Mouse (Mus musculus): ENCODE data around the gene Cdc34. TPM values are rescaled to one million over a fixed set of nuclear protein-coding genes. Genes with fewer than 3 reads are reported as not detected.

The Cdc34 gene
- polyA plus RNA-seq, 1 experiment from 2014 or later: 178 TPM

DNA sequence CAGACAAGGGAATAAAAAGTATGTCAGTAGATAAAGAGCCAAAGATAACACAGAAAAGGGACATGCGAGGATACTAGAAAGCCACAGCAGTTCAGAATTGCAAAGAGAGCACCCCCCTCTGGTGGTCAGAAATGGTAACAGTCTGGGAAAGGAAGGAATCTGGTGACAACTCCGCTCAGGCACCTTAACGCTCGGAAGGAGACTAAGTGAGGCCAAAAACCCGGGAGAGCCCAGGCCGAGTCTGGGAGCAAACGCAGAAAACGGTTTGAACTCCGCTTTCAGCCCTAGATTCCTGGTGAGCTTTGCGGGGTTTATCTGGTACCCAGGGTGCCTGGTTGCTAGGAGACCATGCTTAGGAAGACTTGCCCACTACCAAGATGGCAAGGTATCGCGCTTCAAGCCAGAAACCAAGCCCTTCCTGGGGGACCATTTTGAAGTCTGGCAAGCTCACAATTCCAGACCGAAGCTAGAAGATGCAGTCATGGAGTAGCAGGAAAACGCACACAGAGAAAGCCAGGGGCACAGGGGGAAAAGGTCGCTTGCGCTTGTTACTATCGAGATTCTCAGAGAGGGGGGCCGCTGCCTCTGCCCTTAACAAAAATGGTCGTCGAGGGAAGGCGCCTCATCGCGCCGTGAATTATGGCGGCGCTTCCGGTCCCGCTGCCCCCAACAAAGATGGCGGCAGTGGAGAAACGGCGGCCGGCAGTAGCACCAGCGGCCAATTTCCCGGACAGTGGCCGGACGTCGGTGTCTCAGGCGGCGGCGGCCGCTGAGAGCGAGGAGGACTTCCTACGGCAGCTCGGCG lies 13.0 kb upstream of the Cdc34 start, which contains the start of gene Tpgs1:
Gene Tpgs1 (plus strand): TSS at position 599 of the 805 bp plus-strand sequence.
- H3K27me3 ChIP-seq (ENCODE audit: control insufficient read depth, insufficient read depth, low read length): no peaks in the 10 kb centered on the region
- peaks cover 17% of the 10 kb centered on the region for H3K4me1 ChIP-seq (ENCODE audit: control insufficient read depth, insufficient read depth, low read length)
- ATAC-seq (ENCODE audit: low FRiP score) (peak; percentile 80), DNase-seq (ENCODE audit: low spot score, missing footprints) (peak; percentile 100)
- H3K4me3 ChIP-seq (ENCODE audit: low read depth, low read length): peak within 1 kb of the TSS; percentile 95
- peak within 1 kb of the TSS; percentile 96 for H3K27ac ChIP-seq (ENCODE audit: low read depth, low read length)
- H3K4me2 ChIP-seq: peak within 1 kb of the TSS; percentile 79
- no peaks in the 10 kb centered on the region for H3K36me3 ChIP-seq (ENCODE audit: control insufficient read depth, insufficient read depth, low read length)
- no peaks in the 10 kb centered on the region for H3K9me3 ChIP-seq (ENCODE audit: control insufficient read depth, low read length)
- under 1% methylated on average over 45 of the region's 45 CpGs for WGBS
- H3K9ac ChIP-seq (ENCODE audit: low read length): peak within 1 kb of the TSS; percentile 92

DNA sequence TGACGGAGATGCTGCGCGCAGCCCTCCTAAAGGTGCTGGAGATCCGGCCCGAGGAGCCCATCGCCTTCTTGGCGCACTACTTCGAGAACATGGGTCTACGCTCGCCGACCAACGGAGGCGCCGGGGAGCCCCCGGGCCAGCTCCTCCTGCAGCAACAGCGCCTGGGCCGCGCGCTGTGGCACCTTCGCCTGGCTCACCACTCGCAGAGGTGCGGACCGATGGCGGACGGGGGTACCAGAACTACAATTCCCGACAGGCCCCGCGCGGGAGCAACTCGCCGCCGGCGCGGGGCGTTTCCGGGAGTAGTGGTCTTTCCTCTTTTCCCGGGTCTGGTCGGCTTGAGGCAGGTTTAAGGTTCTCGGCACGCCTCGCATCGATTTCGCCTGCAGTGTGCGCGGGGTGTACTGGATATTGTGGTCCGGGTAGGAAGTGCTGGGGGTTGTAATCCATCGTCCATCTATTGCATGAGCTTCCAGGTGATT lies 12.4 kb upstream of the Cdc34 start:
- H3K27ac ChIP-seq (ENCODE audit: low read depth, low read length): peak overlapping the region; percentile 96
- WGBS: under 1% methylated on average over 47 of the region's 47 CpGs
- H3K4me1 ChIP-seq (ENCODE audit: control insufficient read depth, insufficient read depth, low read length): peaks cover 17% of the 10 kb centered on the region
- peak overlapping the region; percentile 92 for H3K9ac ChIP-seq (ENCODE audit: low read length)
- peak; percentile 98 for DNase-seq (ENCODE audit: low spot score, missing footprints)
- H3K4me3 ChIP-seq (ENCODE audit: low read depth, low read length): peak overlapping the region; percentile 95
- H3K4me2 ChIP-seq: peak overlapping the region; percentile 79
- no peaks in the 10 kb centered on the region for H3K9me3 ChIP-seq (ENCODE audit: control insufficient read depth, low read length)
- peak; percentile 75 for ATAC-seq (ENCODE audit: low FRiP score)
- H3K27me3 ChIP-seq (ENCODE audit: control insufficient read depth, insufficient read depth, low read length): no peaks in the 10 kb centered on the region
- H3K36me3 ChIP-seq (ENCODE audit: control insufficient read depth, insufficient read depth, low read length): no peaks in the 10 kb centered on the region

DNA sequence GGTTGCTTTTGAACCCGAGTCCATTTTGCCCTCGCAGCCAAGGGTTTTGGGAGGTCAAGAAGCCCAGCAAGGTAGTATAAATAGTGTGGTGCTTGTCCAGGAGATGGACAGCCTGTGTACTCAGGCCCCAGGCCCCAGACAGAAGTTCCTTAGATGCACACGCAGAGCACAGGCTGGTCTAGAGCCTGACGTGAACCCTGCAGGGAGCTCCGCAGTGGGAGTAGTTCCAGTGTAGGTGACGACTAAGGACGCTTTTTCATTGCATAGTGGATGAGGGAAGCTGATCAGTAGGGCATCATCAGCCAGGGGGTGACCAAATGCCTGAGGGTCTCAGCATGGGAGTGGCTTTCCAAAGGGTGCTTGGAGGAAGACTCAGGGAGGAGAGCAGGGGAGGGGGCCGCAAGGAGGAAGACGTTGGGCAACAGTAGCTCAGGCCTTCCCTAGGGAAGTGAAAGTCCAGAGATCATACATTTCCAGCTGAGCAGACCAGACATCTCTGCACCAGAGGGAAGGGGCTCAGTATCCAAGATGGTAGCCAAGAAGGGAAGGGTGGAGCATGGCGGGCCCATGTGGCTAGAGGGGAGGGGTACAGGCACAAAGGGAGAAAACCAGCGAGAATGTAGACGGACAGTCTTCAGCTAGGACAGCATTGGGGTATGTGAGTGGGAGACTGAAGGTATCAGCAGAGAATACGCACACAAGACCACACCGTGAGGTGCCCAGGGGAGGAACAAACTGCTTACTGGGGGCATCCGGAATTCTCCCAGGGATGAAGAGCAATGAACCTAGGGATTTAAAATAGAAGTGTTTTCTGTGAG lies 11.7 kb upstream of the Cdc34 start:
- H3K4me3 ChIP-seq (ENCODE audit: low read depth, low read length): peak overlapping the region; percentile 95
- WGBS: 37% methylated on average over 15 of the region's 15 CpGs
- no peaks in the 10 kb centered on the region for H3K27me3 ChIP-seq (ENCODE audit: control insufficient read depth, insufficient read depth, low read length)
- DNase-seq (ENCODE audit: low spot score, missing footprints): no peak
- no peak overlapping the region for H3K27ac ChIP-seq (ENCODE audit: low read depth, low read length)
- peak; percentile 25 for ATAC-seq (ENCODE audit: low FRiP score)
- peak overlapping the region; percentile 92 for H3K9ac ChIP-seq (ENCODE audit: low read length)
- H3K9me3 ChIP-seq (ENCODE audit: control insufficient read depth, low read length): no peaks in the 10 kb centered on the region
- peaks cover 17% of the 10 kb centered on the region for H3K4me1 ChIP-seq (ENCODE audit: control insufficient read depth, insufficient read depth, low read length)
- H3K4me2 ChIP-seq: peak overlapping the region; percentile 79
- H3K36me3 ChIP-seq (ENCODE audit: control insufficient read depth, insufficient read depth, low read length): no peaks in the 10 kb centered on the region

DNA sequence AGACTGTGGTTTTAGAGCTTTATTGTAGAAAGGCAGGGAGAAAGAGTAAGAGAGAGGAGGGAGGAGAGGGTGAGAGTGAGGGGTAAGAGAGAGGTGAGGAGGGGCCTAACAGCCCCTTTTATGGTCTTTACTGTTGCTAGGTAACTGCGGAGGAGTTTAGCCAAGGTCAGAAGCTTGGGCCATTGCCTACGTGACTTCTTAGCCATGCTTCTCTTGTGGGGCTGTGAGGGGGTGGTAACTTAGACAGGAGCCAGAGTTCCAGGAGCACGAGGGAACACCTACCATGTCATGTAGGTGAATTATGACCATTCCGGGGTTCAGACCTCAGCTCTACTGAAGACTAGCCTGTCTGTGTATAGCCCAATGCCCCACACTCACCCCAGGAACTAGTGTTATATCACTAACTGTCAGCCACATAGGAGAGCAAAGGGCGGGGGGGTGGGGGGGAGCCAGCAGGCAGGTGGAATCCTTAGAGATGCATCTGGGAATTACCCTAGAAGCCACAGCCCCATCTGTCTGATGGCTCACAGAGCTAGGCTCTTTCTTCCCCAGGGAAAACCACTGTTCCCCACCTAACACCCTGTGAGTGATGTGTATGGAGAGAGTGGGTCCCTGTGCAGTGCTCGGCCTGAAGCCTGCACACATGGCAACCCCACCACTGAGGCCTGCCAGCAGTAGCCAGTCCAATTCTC lies 10.5 kb upstream of the Cdc34 start:
- ATAC-seq (ENCODE audit: low FRiP score): no peak
- Histone ChIP-seq H3K4me3 (ENCODE audit: low read depth, low read length) (no peak overlapping the region), H3K27me3 (ENCODE audit: control insufficient read depth, insufficient read depth, low read length) (no peaks in the 10 kb centered on the region), H3K4me1 (ENCODE audit: control insufficient read depth, insufficient read depth, low read length) (peaks cover 17% of the 10 kb centered on the region), H3K27ac (ENCODE audit: low read depth, low read length) (no peak overlapping the region), H3K9ac (ENCODE audit: low read length) (no peak overlapping the region), H3K4me2 (0 out of 2 replicates have a peak overlapping the region, but pooled peaks have one; percentile 11), H3K36me3 (ENCODE audit: control insufficient read depth, insufficient read depth, low read length) (no peaks in the 10 kb centered on the region), H3K9me3 (ENCODE audit: control insufficient read depth, low read length) (no peaks in the 10 kb centered on the region)
- 65% methylated on average over 6 of the region's 6 CpGs for WGBS
- DNase-seq (ENCODE audit: low spot score, missing footprints): no peak

DNA sequence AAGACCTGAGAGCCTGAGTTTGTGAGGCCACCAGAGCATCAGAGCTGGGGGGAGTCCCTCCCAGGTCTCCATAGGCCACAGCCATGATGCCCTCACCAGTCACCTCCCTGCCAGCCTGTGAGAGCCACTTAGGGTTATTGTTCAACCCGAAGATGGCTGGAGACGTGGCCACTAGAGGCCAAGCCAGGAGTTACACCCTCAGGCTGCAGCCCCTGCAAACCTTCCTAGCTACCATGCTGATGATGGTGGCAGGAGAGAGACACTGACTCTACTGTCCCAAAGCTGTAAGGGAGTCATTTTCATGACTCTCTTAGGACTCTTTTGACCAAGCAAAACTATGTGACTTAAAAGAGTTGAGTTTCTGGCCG lies 9.9 kb upstream of the Cdc34 start:
- WGBS: 66% methylated on average over 3 of the region's 3 CpGs
- DNase-seq (ENCODE audit: low spot score, missing footprints) (no peak), ATAC-seq (ENCODE audit: low FRiP score) (no peak)
- Histone ChIP-seq H3K27ac (ENCODE audit: low read depth, low read length) (no peak overlapping the region), H3K4me2 (no peak overlapping the region), H3K9ac (ENCODE audit: low read length) (no peak overlapping the region), H3K27me3 (ENCODE audit: control insufficient read depth, insufficient read depth, low read length) (no peaks in the 10 kb centered on the region), H3K36me3 (ENCODE audit: control insufficient read depth, insufficient read depth, low read length) (no peaks in the 10 kb centered on the region), H3K4me1 (ENCODE audit: control insufficient read depth, insufficient read depth, low read length) (peaks cover 17% of the 10 kb centered on the region), H3K9me3 (ENCODE audit: control insufficient read depth, low read length) (no peaks in the 10 kb centered on the region), H3K4me3 (ENCODE audit: low read depth, low read length) (no peak overlapping the region)

DNA sequence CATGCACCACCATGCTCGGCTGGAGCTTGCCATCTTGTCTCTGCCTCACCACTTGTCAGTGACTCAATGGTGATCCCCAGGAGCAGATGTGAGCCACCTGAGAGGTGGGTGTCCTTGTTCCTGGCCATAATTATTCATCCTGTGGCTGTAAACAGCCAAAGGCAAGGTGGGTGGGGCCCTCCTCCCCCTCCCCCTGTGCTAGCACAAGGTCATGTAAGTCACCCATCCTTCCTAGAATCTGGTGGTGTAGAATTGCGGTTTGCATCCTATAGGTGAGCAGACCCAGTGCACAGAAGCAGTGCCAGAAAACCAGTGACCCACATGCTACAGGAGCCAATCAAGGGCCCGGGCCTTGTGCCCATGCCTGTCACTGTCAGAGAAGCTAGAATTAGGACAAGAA lies 8.9 kb upstream of the Cdc34 start:
- no peak overlapping the region for H3K27ac ChIP-seq (ENCODE audit: low read depth, low read length)
- H3K9ac ChIP-seq (ENCODE audit: low read length): no peak overlapping the region
- no peaks in the 10 kb centered on the region for H3K36me3 ChIP-seq (ENCODE audit: control insufficient read depth, insufficient read depth, low read length)
- no peak overlapping the region for H3K4me3 ChIP-seq (ENCODE audit: low read depth, low read length)
- H3K27me3 ChIP-seq (ENCODE audit: control insufficient read depth, insufficient read depth, low read length): no peaks in the 10 kb centered on the region
- ATAC-seq (ENCODE audit: low FRiP score): no peak
- H3K9me3 ChIP-seq (ENCODE audit: control insufficient read depth, low read length): no peaks in the 10 kb centered on the region
- H3K4me1 ChIP-seq (ENCODE audit: control insufficient read depth, insufficient read depth, low read length): peaks cover 17% of the 10 kb centered on the region
- WGBS: 94% methylated on average over 3 of the region's 3 CpGs
- no peak overlapping the region for H3K4me2 ChIP-seq
- DNase-seq (ENCODE audit: low spot score, missing footprints): no peak

DNA sequence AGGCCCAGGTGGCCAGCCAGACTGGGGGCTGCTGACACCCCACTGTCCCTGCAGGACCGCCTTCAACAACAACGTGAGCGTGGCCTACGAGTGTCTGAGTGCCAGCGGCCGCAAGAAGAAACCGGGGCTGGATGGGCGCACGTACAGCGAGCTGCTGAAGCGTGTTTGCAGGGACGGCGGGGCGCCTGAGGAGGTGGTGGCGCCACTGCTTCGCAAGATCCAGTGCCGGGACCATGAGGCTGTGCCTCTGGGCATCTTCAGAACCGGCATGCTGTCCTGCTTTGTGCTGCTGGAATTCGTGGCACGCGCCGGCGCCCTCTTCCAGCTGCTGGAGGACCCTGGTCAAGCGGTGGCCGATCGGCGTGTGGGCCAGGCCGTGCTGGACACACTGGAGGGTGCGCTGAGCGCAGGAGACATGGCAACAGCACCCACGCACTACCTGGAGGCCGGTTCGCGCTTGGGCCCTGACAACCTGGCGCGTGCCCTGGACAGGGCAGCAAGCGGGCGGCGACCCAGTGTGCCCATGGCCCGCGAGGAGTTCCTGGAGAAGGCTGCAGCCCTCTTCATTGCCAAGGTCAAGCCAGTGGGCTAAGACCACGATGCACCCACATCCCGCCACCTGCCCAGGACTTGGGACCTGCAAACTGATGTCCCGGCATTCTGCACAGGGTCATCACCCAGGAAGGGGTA lies 6.5 kb upstream of the Cdc34 start:
- WGBS: 55% methylated on average over 44 of the region's 44 CpGs
- DNase-seq (ENCODE audit: low spot score, missing footprints): no peak
- H3K4me1 ChIP-seq (ENCODE audit: control insufficient read depth, insufficient read depth, low read length): peaks cover 7% of the 10 kb centered on the region
- H3K9ac ChIP-seq (ENCODE audit: low read length): no peak overlapping the region
- no peak for ATAC-seq (ENCODE audit: low FRiP score)
- no peak overlapping the region for H3K4me3 ChIP-seq (ENCODE audit: low read depth, low read length)
- no peak overlapping the region for H3K4me2 ChIP-seq
- H3K36me3 ChIP-seq (ENCODE audit: control insufficient read depth, insufficient read depth, low read length): no peaks in the 10 kb centered on the region
- no peaks in the 10 kb centered on the region for H3K9me3 ChIP-seq (ENCODE audit: control insufficient read depth, low read length)
- no peak overlapping the region for H3K27ac ChIP-seq (ENCODE audit: low read depth, low read length)
- no peaks in the 10 kb centered on the region for H3K27me3 ChIP-seq (ENCODE audit: control insufficient read depth, insufficient read depth, low read length)

DNA sequence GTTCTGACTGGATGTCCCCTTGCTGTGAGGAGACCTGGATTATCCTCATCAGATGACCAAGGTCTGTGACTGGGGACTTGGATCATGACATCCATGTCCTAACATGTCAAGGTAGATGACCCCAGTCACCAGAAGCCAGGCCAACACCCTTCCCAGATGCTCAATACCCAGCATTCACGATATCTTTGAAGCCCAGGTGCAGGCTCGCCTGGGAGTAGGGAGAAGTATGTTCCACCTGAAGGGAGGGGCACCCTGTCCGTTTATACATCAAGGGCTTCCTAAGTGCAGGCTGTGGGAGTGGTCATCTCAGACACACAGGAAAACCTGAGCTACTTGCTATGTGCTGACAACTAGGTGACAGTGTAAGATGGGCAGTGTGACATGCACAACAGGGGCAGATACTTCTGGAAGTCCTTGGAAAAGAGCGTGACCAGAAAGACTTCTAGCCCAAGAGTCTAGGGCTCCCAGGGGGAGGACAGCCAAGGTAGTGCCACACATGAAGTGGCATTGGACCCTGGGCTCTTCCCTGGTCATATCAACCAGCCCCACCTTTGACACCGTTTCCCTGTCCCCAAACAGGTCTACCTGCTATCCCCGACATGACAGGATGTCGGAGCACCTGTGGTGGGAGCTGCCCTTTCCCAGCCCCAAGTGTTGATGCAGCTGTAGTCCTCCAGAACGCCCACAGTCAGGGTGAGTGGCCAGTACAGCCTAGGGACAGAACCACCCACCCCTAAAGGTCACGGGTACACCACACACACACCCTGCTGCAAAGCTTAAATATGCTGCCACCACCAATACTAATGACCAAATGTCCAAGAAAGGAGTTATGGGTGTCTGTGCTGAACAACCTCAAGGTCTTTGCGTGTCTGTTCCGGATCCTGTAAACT lies 1.1 kb upstream of the Cdc34 start:
- H3K9me3 ChIP-seq (ENCODE audit: control insufficient read depth, low read length): no peaks in the 10 kb centered on the region
- ATAC-seq (ENCODE audit: low FRiP score) (peak; percentile 41), DNase-seq (ENCODE audit: low spot score, missing footprints) (no peak)
- H3K4me1 ChIP-seq (ENCODE audit: control insufficient read depth, insufficient read depth, low read length): peaks cover 17% of the 10 kb centered on the region
- peak overlapping the region; percentile 83 for H3K4me3 ChIP-seq (ENCODE audit: low read depth, low read length)
- H3K9ac ChIP-seq (ENCODE audit: low read length): peak overlapping the region; percentile 41
- peaks cover 8% of the 10 kb centered on the region for H3K36me3 ChIP-seq (ENCODE audit: control insufficient read depth, insufficient read depth, low read length)
- H3K27ac ChIP-seq (ENCODE audit: low read depth, low read length): peak overlapping the region; percentile 25
- H3K27me3 ChIP-seq (ENCODE audit: control insufficient read depth, insufficient read depth, low read length): no peaks in the 10 kb centered on the region
- H3K4me2 ChIP-seq: peak overlapping the region; percentile 54
- 41% methylated on average over 11 of the region's 11 CpGs for WGBS

Data from midbrain, embryonic 11.5 days (tissue).